Mouse (Mus musculus) inflammation-experienced regulatory T-cells, adult 6 months (primary cell): Measurements from ENCODE around the gene Cemip. TPM values are rescaled to one million over a fixed set of nuclear protein-coding genes. Genes with fewer than 3 reads are reported as not detected.

ENCODE experiments used
- ATAC-seq: one replicate; pipeline ENCODE4 v1.8.0; 2017
- polyA plus RNA-seq, 3 experiments: library from polyadenylated mRNA; unstranded; fragments of 100-300 nt; shearing (Covaris generic); gene quantifications; one replicate each; pipeline ENCODE4 v1.2.1; 2017

Gene Cemip
- polyA plus RNA-seq, 3 experiments from 2014 or later = 0.20 TPM; not detected in 2

DNA sequence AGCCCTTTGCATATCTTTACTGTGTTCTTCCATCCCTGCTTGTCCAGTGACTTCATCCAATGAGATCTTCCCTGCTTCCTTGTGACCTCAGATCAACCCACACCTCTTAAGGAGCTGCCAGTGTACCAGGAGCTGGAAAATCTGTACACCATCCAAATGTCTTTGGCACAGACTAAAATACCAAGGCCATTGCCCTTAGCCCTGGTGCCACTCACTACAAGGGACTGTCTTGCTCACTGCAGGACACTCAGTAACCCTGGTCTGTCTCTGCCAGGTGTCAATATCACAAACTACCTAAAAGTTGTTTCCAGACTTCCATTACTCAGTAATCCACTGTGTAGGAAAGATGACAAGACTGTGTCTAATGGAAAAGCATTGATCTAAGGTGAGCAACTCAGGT, 121.1 kb downstream of the Cemip start:
- ATAC-seq = no peak

DNA sequence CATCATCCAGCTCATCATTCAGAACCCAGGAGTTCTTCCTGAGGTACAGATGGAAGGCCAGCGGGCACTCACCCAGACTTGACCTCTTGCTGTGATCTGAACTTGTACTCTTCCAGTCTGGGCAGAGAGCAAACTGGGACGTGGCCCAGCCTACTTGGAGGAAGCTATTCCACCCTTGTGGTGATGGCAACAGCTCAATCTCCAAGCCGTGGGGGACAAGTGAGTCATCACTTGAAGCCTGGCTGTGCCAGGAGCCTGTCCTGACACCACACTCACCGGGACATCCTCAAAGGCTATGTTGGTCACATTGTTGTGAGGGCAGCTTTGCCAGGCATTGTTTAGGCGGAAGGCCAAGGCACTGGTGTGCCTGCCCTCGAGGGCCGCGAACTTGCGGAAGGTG, 133.8 kb downstream of the Cemip start:
- ATAC-seq = no peak

DNA sequence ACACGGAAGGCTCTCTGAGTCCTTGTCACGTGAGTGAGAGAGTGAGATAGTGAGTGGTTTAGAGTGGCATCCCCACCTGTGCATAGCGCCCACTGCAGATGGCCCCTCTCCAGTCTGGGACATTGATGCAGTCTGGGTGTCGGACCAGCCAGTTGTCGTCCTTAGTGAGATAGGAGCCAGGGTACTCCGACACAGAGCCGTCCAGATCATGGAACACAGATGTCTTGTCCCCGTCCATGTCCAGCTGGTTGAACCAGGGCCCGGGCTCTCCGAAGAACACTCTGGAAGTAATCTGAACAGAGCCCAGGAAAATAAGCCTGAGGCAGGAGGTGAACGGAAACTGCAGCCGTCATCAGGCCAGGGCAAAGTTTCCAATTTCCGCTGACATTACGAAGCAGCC, 135.0 kb downstream of the Cemip start:
- ATAC-seq = no peak

DNA sequence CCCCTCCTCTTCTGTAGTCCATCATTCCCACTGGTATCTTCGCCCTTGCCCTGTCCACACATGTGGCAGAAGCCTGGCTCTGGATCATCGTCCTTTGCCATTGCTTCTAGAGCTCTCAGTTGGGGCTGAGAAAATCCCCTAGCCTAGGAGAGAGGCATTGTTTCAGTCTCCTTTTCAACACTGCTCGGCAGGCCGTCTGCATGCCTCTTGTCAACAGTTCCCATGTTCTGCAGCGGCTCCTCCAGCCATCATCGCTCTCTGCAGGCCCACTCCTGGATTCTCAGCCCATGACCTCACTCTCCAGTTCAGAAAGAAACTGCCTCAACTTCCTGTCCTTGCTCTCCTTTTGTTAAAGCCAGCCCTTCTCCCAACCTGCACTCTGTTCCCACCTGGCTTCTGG, 136.6 kb downstream of the Cemip start:
- no peak for ATAC-seq

DNA sequence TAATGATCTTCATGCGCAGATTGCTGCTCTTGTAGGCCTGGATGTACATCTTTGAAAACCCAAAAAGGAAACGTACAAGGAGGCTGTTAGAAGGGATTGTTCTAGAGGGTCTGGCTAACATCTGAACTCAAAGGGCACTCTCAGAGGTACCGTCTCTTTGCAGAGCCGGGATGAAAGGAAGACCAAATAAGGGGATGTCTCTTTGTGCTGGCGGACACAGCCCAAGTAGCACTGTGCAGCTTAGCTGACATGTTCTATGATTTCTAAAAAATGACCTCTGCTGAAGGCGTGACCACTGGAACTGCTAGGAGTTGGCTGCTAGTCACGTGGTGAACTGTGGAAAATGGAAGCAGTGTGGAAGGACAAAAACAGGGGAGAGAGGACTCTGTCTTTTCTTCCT, 137.6 kb downstream of the Cemip start:
- no peak for ATAC-seq

DNA sequence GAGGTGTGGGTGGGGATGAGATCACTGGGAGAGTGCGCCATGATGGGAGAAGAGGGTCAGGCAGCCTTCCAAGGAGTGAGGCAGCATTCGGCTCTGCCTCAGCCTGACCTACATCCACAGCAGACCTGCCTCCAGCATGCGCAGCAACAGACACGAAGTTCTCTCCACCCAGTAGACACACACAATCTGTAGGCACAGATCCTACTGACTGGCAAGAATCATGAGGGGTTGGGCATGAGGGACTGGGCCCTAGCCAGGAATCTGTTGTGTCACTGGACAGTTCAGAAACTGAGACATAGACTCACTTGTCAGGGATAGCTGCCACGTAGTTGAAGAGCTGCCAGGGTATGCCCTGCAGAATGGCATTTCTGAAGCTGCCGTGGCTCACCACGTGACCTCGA, 144.6 kb downstream of the Cemip start:
- no peak for ATAC-seq

DNA sequence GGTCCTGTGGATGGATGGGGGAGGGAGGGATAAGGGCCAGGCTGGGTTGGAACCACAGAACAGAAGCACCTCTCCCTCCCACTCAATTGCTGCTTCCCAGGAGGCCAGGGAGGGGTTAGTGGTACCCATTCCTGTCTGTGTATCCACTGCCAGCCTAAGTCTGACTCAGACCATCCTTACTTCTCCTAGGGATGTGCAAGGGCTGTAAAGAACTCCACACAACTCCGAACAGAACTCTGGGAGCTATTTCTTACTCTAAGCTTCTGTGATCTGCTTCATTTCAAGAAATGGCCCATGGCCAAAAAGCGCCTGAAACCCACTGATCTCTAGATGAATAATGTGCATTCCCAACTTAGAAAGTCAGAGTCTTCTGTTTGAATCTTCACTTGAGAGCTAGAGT, 146.2 kb downstream of the Cemip start:
- no peak for ATAC-seq

DNA sequence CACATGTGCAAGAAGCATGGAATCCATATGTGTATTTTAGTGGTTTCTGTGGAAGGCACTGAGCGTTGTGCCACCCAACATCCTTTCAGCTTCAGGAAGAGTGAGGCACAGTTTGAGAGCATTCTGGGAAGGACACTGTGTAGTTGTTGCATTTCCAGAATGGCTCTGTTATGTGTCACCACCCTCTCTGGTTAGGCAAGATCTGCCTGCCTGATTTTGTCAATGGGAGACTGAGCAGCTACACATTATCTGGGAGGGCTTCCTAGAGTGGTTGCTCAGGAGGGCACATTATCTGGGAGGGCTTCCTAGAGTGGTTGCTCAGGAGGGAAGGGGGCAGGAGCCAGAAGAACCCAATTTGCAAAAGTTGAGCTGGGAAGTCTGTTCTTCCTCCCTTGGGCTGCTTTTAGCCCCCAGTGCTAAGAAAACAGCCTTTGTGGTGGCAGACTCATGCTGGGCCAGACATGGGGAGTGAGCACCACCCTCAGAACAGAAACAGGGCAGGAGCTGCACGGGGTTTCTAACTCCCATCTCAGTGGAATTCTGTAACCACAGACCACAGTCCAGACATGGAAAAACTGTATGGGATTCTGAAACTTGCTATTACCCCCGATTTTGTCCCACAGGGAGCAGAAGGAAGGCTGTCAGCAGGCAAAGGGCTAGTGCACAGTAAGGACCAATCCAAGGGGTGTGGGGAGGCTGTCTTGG, 147.1 kb downstream of the Cemip start:
- no peak for ATAC-seq

DNA sequence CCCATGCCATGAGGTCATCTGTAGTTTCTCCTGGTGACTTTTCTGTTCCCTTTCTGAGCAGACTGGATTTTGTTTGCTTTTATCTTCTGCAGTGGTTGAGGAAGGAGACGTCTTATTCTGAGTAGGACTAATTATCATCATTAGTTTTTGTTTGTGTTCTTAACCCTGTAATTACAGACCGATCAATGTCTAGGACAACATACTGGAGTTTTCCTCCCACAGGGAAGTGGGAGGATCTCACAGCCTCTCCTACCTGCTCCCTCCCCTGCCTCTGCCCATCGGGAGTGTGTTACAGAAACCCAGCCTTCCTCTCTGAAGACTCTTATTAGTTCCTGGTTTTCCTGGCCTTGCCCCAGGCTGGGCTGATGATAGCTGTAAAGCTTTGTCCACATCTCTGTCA, 164.7 kb downstream of the Cemip start:
- no peak for ATAC-seq

DNA sequence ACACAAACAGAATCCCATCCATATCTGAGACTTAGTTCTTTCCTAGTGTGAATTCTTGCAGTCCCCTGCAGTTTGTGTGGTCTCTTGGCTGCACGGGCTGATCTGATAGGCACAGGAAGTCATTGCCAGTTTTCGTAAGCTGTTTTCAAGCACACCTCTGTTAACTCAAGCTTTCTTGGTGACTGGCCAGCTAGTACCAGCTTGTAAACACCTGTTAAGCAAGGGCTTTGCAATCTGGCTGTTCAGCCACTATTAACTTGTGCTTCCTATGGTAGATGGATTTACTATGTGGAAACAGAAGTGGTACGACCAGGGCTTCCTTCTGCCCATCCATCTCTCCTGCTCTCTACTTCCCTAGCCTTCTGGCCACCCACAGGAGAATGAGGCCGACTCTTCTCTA, 166.1 kb downstream of the Cemip start:
- ATAC-seq = no peak

DNA sequence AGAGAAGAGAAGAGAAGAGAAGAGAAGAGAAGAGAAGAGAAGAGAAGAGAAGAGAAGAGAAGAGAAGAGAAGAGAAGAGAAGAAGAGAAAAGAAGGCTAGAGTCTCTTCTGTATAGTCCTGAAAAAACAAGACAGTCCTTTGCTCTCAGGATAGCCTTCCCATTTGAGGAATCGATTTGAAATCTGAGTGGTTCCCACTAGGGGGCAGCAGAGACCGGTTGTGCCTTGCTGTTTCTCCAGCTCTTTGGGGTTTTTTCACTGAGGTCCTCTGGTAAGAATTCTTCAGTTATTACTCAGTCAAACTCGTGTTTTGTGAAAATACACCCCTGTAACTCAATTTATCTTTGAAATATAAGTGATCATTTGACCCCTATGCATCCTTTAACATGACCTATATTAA, 171.7 kb downstream of the Cemip start:
- ATAC-seq = peak; percentile 43

DNA sequence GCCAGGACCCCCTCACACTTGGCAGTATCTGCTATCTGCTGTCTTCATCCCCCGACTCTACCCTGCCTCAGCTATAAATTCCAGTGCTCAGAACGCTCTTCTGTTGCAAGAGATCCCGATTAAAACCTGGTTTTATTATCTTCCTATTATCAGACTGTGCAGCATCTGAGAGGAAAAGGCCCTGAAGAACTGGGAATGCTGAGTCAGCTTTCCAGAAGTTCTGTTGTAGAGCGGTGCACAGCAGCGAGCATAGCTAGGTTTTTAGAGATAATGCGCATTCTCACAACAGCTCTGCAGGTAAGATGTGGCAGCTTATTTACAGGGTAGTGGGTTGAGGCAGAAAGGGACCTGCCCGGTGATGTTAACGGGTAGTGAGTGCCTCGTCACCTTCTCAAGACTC, 172.3 kb downstream of the Cemip start:
- ATAC-seq = no peak

DNA sequence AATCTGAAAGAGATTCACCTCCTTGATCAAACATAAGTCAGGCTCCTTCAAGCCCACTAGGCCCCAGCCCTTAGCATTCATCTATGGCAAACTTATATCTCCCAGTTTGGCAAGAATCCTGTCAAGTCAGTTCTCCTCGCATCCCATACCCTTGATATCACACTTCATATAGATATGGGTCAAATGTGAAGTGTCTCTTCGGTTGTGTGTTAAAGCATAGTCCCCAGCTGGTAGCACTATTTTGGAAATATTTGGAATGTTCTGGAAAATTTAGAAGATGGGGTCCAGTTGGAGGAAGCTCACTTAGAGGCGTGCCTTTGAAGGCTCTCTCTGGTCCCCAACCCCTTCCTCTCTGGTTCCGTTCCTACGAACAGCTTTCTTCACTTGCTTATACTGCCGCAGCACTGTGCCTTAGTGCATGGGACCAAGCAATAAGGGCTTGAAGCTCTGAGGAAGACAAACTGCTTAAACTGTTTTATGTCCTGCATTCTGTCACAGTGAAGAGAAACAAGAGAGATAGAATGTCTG, 172.8 kb downstream of the Cemip start:
- ATAC-seq = no peak

DNA sequence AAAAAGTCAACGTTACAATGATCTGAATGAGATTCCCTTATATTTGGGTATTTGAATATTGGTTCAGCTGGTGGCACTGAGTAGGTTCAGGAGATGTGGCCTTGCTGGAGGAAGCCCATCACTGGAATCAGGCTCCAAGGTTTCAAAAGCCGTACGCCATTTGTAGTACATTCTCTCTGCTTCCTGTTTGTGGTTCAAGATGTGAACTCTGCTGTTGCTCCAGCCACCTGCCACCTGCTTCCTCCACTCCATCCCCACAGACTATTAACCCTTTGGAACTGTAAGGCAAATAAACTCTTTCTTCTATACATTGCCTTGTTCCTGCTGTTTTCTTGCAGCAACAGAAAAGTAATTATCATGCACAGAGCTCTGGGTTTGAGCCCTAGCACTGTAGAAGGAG, 174.4 kb downstream of the Cemip start:
- ATAC-seq = no peak

DNA sequence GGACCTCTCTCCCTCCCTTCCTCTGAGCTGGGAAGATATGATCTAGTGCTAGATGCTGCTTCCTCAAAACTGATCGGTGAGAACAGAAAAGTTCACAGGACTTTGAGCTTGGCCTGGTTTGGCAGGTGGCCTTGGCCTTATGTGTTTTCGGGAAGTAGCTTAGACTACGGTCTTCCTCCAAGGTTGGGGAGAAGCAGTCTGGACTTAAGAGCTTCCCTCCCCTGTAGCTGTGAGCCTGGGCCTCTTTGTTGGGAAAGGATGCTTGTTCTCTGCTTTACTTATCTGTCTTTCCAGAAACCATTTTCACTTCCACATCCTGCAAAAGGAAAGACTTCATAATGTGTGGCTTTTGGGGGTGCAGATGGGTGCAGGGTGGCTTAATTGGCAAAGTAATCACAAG, 181.5 kb downstream of the Cemip start:
- no peak for ATAC-seq

DNA sequence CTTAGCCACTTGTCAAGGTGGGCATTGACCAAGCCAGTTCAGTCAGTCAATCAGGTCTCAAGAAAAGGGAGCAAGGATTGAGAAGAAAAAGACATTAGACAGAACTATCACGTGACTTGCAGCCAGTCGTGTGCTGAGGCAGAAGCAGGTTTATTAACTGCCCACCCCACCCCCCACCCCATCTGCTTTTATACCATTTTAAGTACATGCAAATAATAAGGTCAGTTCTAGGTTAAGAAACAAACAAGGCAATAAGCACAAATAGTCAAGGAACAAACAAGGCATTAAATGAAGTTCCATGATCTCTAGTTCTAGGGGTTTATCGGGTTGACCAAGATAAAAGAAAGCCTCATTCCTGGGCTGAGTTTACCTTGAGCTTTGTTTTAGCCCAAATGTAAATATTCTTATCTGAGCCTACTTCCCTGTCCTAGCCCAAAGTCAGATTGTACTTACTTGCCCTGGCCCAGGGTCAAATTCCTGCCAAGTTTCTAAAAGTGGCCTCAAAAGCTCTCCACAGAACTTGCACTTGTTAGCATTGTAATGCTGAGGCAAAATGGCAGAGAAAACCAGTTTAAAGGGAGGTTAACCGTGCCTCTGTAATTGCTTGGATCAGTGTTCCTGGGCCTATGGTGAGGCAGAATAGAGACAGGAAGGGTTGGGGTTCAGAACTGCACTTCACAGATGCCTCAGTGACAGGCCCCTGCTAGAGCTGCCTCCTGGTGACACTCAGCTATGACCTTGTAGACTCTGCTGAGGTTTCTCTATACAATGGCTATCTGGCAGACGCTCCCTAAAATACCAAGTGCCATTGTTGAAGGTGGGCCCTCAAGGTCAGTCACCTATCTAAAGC, 183.8 kb downstream of the Cemip start:
- no peak for ATAC-seq

DNA sequence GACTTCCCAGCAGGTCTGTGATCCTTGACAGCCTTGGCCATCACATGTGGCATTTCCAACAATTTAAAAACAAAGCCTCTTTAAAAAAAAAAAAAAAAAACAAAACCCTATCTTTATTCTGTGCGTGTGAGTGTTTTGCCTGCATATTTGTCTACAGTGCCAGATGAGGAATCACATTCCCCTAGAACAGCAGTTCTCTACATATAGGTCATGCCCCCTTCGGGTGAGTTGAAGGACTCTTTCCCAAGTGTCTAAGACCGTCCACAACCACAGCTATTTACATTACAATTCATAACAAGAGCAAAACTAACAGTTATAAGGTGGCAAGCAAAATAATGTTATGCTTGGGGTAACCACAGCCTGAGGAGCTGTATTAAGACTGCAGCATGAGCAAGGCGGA, 184.9 kb downstream of the Cemip start:
- ATAC-seq = no peak

DNA sequence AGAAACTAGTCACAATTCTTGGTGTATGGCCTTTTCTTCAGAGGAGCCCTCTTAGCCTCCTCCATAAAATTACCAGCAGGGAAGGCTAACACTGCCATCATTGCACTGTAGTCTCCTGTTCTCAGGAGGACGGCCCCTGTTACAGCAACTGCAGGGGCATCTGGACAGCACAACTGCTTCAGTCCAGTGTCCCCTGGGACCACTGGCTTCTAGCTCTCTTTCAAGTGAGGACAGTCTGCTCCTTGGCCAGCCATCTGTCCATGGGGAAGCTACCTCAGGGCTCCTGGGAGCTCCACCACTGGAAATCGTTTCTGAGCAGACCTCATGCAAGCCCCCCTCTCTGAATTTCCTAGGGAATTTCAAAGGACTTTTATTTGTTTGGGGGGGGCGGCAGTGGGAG, 185.8 kb downstream of the Cemip start:
- ATAC-seq = no peak

DNA sequence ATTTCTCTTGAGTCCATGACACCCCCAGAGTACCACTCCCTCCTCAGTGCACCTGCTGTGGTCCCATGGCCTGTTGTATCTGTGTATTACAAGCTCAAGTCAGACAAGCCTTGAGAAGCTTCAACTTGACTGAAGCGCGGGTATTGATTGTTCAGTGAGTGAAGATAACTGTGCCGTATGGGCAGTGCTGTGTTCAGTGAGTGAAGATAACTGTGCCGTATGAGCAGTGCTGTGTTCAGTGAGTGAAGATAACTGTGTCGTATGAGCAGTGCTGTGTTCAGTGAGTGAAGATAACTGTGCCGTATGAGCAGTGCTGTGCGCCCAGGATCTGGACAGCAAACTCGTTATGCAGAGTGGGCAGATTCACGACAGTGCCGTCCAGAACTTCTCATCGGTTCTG, 188.0 kb downstream of the Cemip start:
- no peak for ATAC-seq

DNA sequence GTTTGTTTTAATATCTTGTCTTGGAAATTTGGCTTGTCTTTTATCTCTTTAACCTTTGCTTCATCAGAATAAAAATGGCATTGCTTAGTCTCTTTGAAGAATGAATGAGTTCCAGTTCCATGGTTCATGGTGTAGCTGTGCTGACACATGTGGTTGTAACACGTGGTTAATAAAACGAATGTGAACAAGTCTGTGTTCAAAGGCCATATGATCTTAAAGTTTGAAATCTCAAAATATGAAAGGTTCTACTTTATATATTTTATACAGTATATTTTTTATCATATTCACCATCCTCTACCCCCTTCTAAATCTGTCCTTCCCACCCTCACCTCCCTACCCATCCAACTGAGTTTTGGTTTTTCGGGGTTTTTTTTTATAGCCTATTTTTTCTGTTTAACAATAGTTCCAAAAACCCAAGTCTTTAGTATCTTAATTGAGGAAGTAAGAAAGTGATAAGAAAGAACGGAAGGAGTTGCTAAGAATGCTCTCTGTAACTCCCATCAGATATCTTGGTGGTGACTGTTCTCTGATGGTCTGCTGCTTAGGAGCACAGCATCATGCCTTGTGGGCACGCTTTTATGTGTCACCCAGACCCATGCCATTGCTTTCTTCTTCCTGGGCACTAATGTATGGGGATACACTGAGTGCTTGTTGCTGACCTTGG, 190.1 kb downstream of the Cemip start:
- no peak for ATAC-seq

DNA sequence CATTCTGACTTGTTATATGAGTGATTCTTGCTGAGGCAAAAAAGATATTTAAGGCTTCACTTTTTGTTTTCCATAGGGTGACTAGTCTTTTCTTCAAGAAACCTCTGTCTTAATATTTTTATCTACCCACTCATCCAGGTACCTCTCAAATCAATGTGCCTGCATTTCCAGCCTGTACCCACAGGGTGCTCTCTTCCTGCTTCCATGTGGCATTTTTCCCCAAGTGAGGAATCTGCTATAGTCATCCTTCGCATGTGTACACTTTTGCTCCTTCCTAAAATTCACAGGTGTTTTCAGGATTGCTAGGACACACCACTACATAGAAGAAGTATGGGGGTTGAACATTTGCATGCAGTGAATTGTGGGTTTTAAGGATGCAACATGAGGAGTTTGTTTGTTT, 192.0 kb downstream of the Cemip start:
- no peak for ATAC-seq

DNA sequence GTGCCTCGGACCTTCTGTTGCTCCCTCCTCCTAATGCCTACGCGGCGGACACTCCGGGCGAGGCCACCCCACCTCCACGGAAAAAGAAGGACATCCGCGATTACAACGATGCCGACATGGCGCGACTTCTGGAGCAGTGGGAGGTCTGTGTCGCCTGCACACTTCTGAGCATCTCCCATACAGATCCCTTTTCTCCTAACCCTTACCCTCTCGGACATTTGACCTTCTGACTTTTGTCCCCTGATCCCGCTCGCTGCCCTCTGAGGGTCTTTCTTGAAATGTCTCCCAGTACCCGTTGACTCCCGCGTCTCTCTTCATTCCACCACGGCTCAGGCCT, 194.0 kb downstream of the Cemip start:
- peak; percentile 5 for ATAC-seq

DNA sequence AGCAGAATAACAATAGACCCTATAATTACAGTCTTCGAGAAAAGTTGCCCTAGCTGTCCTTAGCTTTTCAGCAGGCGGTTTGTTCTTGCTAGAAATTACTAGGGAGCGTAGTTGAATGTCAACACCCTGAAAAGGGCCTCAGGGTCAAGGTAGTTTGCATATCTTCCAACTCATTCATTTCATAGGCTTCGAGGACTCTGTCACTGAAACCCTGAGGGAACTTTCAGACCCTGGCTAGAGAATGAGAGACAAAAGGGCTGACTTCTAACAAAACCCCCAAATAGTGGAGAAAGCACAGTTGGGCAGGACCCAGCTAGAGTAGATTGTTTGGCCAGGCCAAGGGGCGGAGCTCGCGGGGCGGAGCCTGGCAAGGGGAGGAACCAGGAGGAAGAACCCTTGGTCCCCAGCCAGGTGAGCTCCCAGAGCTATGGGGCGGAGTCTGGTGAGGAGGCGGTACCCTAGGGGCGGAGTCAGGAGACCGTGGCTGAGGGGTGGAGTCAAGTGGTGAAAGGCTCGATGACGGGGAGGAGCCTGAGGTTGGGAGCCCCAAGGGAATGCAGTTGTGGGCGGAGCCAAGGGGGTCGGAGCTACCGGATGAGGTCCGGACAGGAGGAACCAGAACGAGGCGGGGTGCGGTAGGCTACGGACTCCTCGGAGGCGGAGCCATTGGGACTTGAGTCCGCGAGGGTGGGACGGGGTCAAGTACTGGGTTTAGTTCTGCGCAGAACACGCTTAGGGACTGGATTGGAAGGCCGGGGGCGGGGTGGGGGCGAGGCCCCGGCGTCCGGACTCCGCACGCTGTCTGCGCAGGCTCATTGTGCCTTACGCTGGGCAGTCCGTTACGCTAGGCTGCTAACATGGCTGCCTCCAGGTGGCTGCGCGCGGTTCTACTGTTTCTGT, 194.6 kb downstream of the Cemip start:
- peak; percentile 93 for ATAC-seq
